Mouse (Mus musculus) spleen, embryonic (tissue): ENCODE measurements around the gene Vav2.

Source experiments
- CTCF ChIA-PET: fragments of 350-600 bp; sonication (Branson Sonifier 250); formaldehyde crosslinking; loops from one replicate; lab custom pipeline; 2022; lab: Charles Lee

Vav2 gene

GRCm38 (mm10) chr2:27442708-27443449 is 16.0 kb upstream of the Vav2 start:
- CTCF ChIA-PET, result interaction anchor here (0.8 kb wide), 1 partner anchor 15 kb away, joined by 7 read pairs; no protein-coding TSS in a partner anchor

- CTCF ChIA-PET, result interaction anchor here (0.8 kb wide), 1 partner anchor 14 kb away, joined by 7 read pairs; no protein-coding TSS in a partner anchor
Measured at GRCm38 (mm10) chr2:27441767-27442707, 15.2 kb upstream of the Vav2 start, which contains the start of gene Brd3os. Gene Brd3os (plus strand): TSS chr2:27442324.

GRCm38 (mm10) chr2:27438281-27438680 is 11.4 kb upstream of the Vav2 start:
- CTCF ChIA-PET, result interaction anchor here (0.6 kb wide), 1 partner anchor 36 kb away, joined by 3 read pairs; no protein-coding TSS in a partner anchor

GRCm38 (mm10) chr2:27437876-27438275 is 11.0 kb upstream of the Vav2 start:
- CTCF ChIA-PET, result interaction anchor here (0.6 kb wide), 1 partner anchor 37 kb away, joined by 3 read pairs; no protein-coding TSS in a partner anchor

GRCm38 (mm10) chr2:27432599-27432998 is 5.8 kb upstream of the Vav2 start:
- CTCF ChIA-PET, result no interaction called here

GRCm38 (mm10) chr2:27430621-27431020 is 3.8 kb upstream of the Vav2 start:
- CTCF ChIA-PET, result no interaction called here

GRCm38 (mm10) chr2:27428071-27428470 is 1.2 kb upstream of the Vav2 start:
- CTCF ChIA-PET, result interaction anchor here (0.7 to 2.2 kb wide), 8 partner anchors 14 to 147 kb away, joined by 3 to 9 read pairs (median 6); partner anchors contain the start of gene Brd3os

- CTCF ChIA-PET, result interaction anchor here (1.3 to 2.1 kb wide), 4 partner anchors 14 to 133 kb away, joined by 3 to 9 read pairs (median 6); no protein-coding TSS in a partner anchor
Measured at GRCm38 (mm10) chr2:27426406-27426854, 403 bp downstream of the Vav2 start.

- CTCF ChIA-PET, result interaction anchor here (0.6 to 1.4 kb wide), 2 partner anchors 15 to 44 kb away, joined by 3 to 6 read pairs; no protein-coding TSS in a partner anchor
Measured at GRCm38 (mm10) chr2:27425751-27426405, 955 bp downstream of the Vav2 start.

- CTCF ChIA-PET, result interaction anchor here (0.6 to 1.4 kb wide), 3 partner anchors 15 to 128 kb away, joined by 3 to 6 read pairs (median 3); no protein-coding TSS in a partner anchor
Measured at GRCm38 (mm10) chr2:27425161-27425611, 1.6 kb downstream of the Vav2 start.

- CTCF ChIA-PET, result interaction anchor here (0.6 kb wide), 1 partner anchor 103 kb away, joined by 10 read pairs; no protein-coding TSS in a partner anchor
Measured at GRCm38 (mm10) chr2:27423596-27423995, 3.2 kb downstream of the Vav2 start.

- CTCF ChIA-PET, result interaction anchor here (0.6 kb wide), 1 partner anchor 355 kb away, joined by 3 read pairs; no protein-coding TSS in a partner anchor
Measured at GRCm38 (mm10) chr2:27421293-27422068, 5.4 kb downstream of the Vav2 start.

GRCm38 (mm10) chr2:27418577-27419070 is 8.2 kb downstream of the Vav2 start:
- CTCF ChIA-PET, result no interaction called here

GRCm38 (mm10) chr2:27417648-27418153 is 9.1 kb downstream of the Vav2 start:
- CTCF ChIA-PET, result no interaction called here

- CTCF ChIA-PET, result interaction anchor here (0.6 to 1.0 kb wide), 2 partner anchors 127 to 1225 kb away, joined by 3 read pairs; partner anchors contain the start of gene Tsc1
Measured at GRCm38 (mm10) chr2:27416425-27416824, 10.4 kb downstream of the Vav2 start.

- CTCF ChIA-PET, result no interaction called here
Measured at GRCm38 (mm10) chr2:27415060-27415783, 11.6 kb downstream of the Vav2 start.

GRCm38 (mm10) chr2:27413936-27414657 is 12.7 kb downstream of the Vav2 start:
- CTCF ChIA-PET, result no interaction called here

GRCm38 (mm10) chr2:27413582-27413935 is 13.3 kb downstream of the Vav2 start:
- CTCF ChIA-PET, result interaction anchor here (0.6 to 1.9 kb wide), 2 partner anchors 14 to 108 kb away, joined by 4 to 6 read pairs; partner anchors contain the start of gene Vav2
